Mouse (Mus musculus) bone marrow, adult 2 months (tissue): ENCODE results near the gene Gm3298. TPM values are rescaled to one million over a fixed set of nuclear protein-coding genes. Genes with fewer than 3 reads are reported as not detected.
"Not testable (repeated sequence)": the region's sequence is repeated elsewhere in the genome, so short reads cannot be mapped to it uniquely, and the experiment has no call there.

Source experiments
- H3K27ac ChIP-seq: fragments of 200-500 bp; 2 replicates; pipeline ENCODE4 v1.5.1; 2012; ENCODE audit warnings: low read depth, mild to moderate bottlenecking, control low read depth, inconsistent platforms, low read length; ENCODE audit not compliant: control insufficient read depth, poor library complexity, insufficient read depth
- H3K4me1 ChIP-seq: fragments of 200-500 bp; 2 replicates; pipeline ENCODE4 v1.6.1; 2011; ENCODE audit warnings: low read length; ENCODE audit not compliant: control insufficient read depth, insufficient read depth
- H3K4me3 ChIP-seq: fragments of 200-500 bp; replicated peaks from 2 replicates; pipeline ENCODE3; 2011; ENCODE audit warnings: mild to moderate bottlenecking, low read depth, low read length, control low read depth; ENCODE audit not compliant: control insufficient read depth
- WGBS: fragments of 180-500 bp; shearing (Covaris S2); methylation state at CpG from one replicate; pipeline ENCODE4 v1.1.7; 2018; 5-methylcytosine and 5-hydroxymethylcytosine counted together
- polyA plus RNA-seq: library from polyadenylated mRNA; stranded (reverse); fragments of >200 nt; gene quantifications from 2 replicates; pipeline ENCODE4 v1.2.4, GENCODE M21; 2011; ENCODE audit warnings: low replicate concordance; ENCODE audit not compliant: missing spikeins, insufficient read depth, insufficient read length

The Gm3298 gene
- polyA plus RNA-seq, result not detected in 2 replicates

- WGBS, result 62% methylated on average over 1 of the region's 2 CpGs
- not testable (repeated sequence) for H3K27ac ChIP-seq, H3K4me1 ChIP-seq, H3K4me3 ChIP-seq
Measured at GRCm38 (mm10) chr14:5015591-5015990, at the start of gene Gm3298. Gm3298 (plus strand) TSS chr14:5015891.

DNA sequence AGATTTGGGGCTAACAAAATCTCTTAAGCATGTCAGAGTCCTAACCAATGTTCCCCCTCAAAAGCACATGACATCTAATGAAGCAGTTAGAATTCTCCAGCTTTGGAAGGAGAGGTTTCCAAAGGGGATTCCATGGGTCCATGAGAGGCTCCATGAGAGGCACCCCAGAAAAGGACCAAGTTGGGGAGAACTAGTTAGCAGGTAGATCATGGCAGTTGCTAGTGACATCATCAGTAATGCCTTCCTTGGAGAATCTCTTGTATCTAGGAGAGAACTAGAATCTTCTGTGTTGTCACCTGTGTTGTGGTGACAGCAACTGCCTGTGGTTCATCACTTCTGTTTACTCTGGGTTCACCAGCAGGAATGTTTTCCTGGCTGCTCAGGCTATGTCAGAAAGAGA is 32.1 kb upstream of the Gm3298 start, which contains the start of gene Gm8297:
Gm8297 (plus strand) TSS at position 301 of the 400 bp plus-strand sequence.
- not testable (repeated sequence) for H3K4me3 ChIP-seq, H3K4me1 ChIP-seq, H3K27ac ChIP-seq

GRCm38 (mm10) chr14:5050329-5050728 is 34.6 kb downstream of the Gm3298 start, which contains the start of gene 4930555G01Rik:
4930555G01Rik (plus strand) TSS chr14:5050629.
- not testable (repeated sequence) for H3K27ac ChIP-seq
- no CpG with 5 or more reads among the region's 3 CpGs for WGBS

More at GRCm38 (mm10) chr14:5050329-5050728, 34.6 kb downstream of the Gm3298 start, which contains the start of gene 4930555G01Rik:
- not testable (repeated sequence) for H3K4me3 ChIP-seq, H3K4me1 ChIP-seq

Other genes with a start within 250 kb of the Gm3298 start
- gene Gm9602, start 239.6 kb upstream of the Gm3298 start, polyA plus RNA-seq, result not detected in 2 replicates
- not detected in 2 replicates for gene Gm3269, start 177.8 kb upstream of the Gm3298 start, polyA plus RNA-seq
- gene Gm3264, start 160.3 kb upstream of the Gm3298 start, polyA plus RNA-seq, result not detected in 2 replicates
- not detected in 2 replicates for gene Gm3278, start 123.5 kb upstream of the Gm3298 start, polyA plus RNA-seq
- gene Gm8297, start 32.0 kb upstream of the Gm3298 start, polyA plus RNA-seq, result not detected in 2 replicates
- not detected in 2 replicates for gene 4930555G01Rik, start 34.7 kb downstream of the Gm3298 start, polyA plus RNA-seq
- not detected in 2 replicates for gene Gm8281, start 55.1 kb downstream of the Gm3298 start, polyA plus RNA-seq
- gene Gm8279, start 115.6 kb downstream of the Gm3298 start, polyA plus RNA-seq, result not detected in 2 replicates
- gene Gm3317, start 148.6 kb downstream of the Gm3298 start, polyA plus RNA-seq, result not detected in 2 replicates
- not detected in 2 replicates for gene Gm8271, start 169.9 kb downstream of the Gm3298 start, polyA plus RNA-seq
- not detected in 2 replicates for gene Gm3526, start 244.7 kb downstream of the Gm3298 start, polyA plus RNA-seq